Mouse (Mus musculus): Measurements from ENCODE around the gene Myo18b.

Myo18b gene

DNA sequence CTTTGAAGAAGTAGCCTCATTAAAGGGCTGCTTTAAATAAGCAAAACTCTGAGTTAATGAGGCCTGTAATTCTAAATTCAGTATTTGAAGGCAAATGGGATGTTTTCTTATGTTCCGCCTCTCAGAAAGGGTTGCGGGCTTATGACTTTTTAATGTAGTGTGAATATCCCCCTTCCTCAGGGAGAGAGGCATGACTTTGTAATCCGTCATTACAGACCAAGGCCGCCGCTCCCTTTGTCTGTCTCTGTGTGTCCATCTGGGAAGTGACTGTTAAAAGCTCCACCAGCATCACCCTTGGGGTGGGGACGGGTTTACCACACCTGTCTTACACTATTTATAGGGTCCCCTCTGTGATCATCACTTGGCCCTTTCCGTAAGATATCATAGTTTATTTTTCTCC is 100.1 kb downstream of the Myo18b start:
- no peak for DNase-seq (ENCODE audit: low read depth)

GRCm38 (mm10) chr5:112791792-112792780 is 104.1 kb downstream of the Myo18b start:
- DNase-seq (ENCODE audit: low read depth), result peak; percentile 2

GRCm38 (mm10) chr5:112790376-112791111 is 105.6 kb downstream of the Myo18b start:
- no peak for DNase-seq (ENCODE audit: low read depth)

DNA sequence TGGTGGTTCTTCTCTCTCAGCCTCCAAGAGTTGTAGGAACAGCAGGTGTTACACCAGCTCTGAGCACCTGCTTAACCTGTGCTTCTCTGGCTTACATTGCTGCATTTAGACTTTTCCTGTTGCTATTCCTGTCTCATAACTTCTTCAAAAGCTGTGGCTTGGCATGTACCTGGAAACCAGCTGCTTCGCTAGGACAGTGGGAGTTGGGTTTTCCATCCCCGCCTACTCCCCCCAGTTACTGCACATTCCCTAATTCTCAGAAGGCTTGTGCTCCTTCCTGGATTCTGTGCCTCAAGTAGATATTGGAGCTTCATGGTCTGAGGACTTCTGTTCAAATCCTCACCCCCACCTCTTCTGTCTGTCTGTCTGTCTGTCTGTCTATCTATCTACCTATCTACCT is 107.7 kb downstream of the Myo18b start:
- DNase-seq (ENCODE audit: low read depth), result no peak

- no peak for DNase-seq (ENCODE audit: low read depth)
Measured at GRCm38 (mm10) chr5:112786788-112787187, 109.4 kb downstream of the Myo18b start.

GRCm38 (mm10) chr5:112786031-112786430 is 110.1 kb downstream of the Myo18b start:
- DNase-seq (ENCODE audit: low read depth), result no peak

DNA sequence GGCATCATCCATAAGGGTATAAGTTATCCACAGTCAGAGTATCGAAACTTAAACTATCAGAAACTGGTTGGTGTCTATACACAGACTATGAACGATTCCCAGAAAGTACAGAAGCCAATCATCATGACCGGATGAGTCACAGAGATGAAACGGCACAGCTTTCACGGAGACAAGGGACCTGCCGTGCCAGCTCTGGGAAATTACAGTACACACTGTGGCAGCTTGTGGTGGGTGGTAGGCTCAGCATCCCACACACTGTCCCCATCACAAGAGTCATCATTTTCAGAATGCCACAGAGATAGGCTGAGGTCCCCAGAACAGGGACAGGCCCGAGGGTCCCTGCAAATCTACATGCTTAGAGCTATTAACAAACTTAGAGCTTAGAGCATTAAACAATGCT is 114.4 kb downstream of the Myo18b start:
- DNase-seq (ENCODE audit: low read depth), result no peak

DNA sequence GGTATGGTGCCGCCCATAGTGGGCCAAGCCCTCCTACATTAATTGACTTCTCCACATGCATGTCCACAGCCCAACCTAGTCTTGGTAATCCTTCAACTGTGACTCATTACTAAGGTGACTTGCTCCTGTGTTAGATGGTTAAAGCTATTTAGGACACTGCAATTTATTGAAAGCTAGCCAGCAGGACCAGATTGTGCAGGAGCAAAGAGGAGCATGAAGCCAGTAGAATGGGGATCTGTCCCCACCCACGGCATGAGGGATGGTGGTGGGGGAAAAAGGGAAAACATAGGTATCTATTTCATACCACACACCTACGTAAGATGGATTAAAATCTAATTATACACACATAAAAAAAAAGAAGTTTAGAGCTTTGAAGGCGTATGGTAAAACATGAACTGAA is 114.9 kb downstream of the Myo18b start:
- no peak for DNase-seq (ENCODE audit: low read depth)

- DNase-seq (ENCODE audit: low read depth), result peak; percentile 52
Measured at GRCm38 (mm10) chr5:112780383-112780782, 115.8 kb downstream of the Myo18b start.

- DNase-seq (ENCODE audit: low read depth), result no peak
Measured at GRCm38 (mm10) chr5:112776781-112777405, 119.3 kb downstream of the Myo18b start.

GRCm38 (mm10) chr5:112773429-112773828 is 122.7 kb downstream of the Myo18b start:
- DNase-seq (ENCODE audit: low read depth), result no peak

DNA sequence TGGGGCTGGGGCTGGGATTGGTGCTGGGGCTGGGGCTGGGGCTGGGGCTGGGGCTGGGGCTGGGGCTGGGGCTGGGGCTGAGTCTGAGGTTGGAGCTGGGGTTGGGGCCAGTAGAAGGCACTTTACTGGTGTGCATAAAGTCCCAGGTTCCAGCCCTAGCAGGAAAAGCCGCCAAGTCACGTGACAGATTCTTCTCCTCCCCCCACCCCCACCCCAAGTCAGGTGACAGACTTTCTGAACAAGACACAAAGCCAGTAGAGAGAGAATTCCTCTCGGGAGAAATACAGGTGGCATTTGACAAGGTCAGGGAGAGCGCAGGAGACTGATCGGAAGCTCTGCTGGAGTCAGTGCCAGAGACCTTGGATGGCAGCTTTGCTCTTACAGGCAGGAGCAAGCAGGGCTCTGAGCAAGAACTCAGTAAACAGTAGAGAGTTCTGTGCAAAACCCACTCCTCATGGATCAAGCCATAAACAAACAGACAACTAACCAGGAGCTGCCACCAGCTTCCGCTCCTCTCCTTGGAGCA is 124.7 kb downstream of the Myo18b start:
- no peak for DNase-seq (ENCODE audit: low read depth)

DNA sequence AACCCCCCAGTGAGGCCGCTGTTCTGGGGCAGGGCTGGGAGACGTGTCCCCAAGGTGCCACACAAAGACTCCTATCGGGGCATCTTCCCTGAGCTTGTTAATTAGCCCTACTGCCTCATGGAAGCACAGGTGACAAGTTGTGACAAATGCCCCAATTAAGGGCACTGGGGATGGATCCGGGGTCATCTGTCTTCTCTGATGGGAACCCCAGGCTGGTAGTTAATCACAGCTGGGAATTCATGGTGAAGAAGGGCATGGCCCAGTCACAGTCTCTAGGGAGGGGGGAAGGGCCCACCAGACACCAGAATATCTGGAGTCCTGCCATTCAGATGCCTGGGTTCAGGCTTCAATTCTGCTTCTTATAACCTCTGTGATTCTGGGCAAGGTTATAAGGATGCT is 126.4 kb downstream of the Myo18b start:
- DNase-seq (ENCODE audit: low read depth), result no peak

- no peak for DNase-seq (ENCODE audit: low read depth)
Measured at GRCm38 (mm10) chr5:112769020-112769720, 127.0 kb downstream of the Myo18b start.

DNA sequence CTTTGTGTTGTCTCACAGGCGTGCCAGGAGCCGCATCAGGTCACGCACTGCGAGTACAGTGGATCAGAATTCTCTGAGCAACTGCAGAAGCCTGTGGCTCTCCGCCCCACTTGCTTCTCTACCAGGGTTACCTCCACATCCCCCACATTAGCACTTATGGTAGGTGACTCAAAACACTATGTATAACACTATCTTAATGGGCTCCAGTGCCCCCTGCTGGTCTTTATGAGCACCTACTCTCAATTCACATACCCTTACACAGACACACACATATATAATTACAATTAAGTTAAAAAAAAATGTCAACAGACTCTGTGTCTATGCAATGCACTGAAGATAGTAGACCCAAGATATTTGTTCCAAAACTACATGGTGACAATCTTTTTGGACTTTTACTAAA is 127.6 kb downstream of the Myo18b start:
- DNase-seq (ENCODE audit: low read depth), result no peak

GRCm38 (mm10) chr5:112761415-112762075 is 134.6 kb downstream of the Myo18b start:
- DNase-seq (ENCODE audit: low read depth), result peak; percentile 19

- no peak for DNase-seq (ENCODE audit: low read depth)
Measured at GRCm38 (mm10) chr5:112755581-112755980, 140.6 kb downstream of the Myo18b start.

GRCm38 (mm10) chr5:112749634-112750033 is 146.5 kb downstream of the Myo18b start:
- DNase-seq (ENCODE audit: low read depth), result no peak

DNA sequence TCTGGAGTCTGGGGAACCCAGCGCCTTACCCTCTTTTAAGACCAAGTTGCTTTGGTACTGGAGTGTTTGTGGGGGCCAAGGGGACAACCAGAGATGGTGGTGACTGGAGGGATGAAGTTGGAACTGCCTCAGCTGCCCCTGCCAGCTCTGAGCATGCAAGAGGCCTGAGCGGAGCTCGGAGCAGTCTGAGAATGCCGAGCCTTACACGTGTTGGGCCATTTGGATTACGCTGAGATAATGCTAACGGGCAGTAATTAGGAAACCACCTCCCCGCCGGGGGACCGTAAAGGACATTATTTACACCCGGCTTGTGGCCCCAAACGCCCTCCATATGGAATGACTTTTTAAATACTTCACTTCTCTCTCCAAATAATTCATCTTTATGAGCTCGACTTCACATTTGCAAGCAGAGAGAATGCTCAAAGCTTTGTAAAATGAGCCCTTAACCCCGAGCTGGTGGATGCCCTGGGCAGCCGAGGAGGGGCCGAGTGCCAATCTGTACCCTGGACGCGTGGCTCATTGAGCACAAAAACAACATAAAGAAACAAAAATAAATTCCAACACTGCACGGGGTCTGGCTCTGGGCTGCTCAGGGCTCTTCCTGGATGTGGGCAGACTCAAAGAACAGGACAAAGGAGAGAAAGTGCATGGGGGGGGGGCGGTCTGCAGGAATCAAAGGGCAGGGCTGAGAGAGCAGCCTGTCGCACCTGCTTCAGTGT is 148.0 kb downstream of the Myo18b start:
- DNase-seq (ENCODE audit: low read depth), result no peak

DNA sequence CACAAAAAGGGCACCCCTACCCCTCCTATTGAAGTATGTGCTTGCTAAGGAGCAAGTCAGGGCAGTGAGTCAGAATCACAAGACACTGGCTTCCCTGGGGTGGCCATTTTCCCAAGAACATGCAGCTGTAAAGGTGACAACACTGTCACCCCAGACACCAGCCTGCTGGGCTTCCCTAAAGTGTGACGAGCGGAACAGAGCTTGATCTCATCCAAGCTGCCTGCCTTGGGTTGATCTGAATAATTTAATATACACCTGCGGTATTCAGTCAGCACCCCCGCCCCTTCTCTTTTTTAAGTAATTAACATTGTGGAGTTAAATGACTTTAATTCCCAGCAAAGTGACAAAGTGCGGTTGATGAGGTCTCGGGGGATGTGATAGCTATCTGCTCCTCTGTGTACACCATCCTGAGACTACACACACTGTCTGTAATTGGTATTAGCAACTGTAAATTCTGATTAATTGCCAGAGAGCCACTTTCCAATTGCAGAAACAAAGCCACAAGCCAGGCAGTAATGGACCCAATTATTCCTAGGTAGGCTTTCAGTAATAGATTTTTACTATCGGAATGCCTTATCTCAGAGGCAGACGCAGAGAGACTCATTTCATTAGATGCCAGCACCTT is 148.7 kb downstream of the Myo18b start:
- no peak for DNase-seq (ENCODE audit: low read depth)

Measured in NIH3T3 (cell line).